Mouse (Mus musculus) brain, adult 10 weeks (tissue): ENCODE results near the gene Krt33a. TPM values are rescaled to one million over a fixed set of nuclear protein-coding genes. Genes with fewer than 3 reads are reported as not detected.

Experiments
- polyA plus RNA-seq: library from polyadenylated mRNA; stranded (reverse); fragments of 350-450 nt; fragmentation: Illumina TruSeq; extraction: RNeasy Lipid Tissue Mini Kit (QIAGEN cat#74804); gene quantifications from one replicate; pipeline ENCODE4 v1.2.3, GENCODE M21; 2015; ENCODE audit warnings: low read depth, low replicate concordance

The Krt33a gene
- polyA plus RNA-seq = not detected

GRCm38 (mm10) chr11:100016112-100016511 lies at the start of gene Krt33a:
TSS of gene Krt33a (minus strand) at chr11:100016212.

DNA sequence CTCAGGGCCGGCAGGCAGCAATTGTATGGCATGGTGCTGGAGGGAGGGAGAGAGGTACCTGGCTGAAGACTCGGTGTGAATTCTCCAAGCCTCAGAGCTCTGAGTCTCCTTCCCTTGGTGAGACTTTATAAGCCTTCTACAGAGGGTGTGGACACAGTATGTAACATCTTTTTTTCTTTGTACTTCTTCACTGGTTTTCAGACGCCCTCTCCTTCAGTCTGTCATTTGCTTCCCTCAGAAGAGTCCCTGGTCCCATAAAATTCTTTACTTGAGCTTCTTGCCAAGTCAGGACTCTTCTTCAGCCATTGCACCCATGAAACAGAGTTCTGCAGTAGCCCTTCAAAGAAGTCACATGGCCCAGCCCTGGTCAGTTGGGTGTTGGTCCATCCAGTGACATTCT lies 34.4 kb upstream of the Krt33a start, which contains the start of gene Krt31:
TSS of gene Krt31 (minus strand) at position 101 of the 400 bp plus-strand sequence.

DNA sequence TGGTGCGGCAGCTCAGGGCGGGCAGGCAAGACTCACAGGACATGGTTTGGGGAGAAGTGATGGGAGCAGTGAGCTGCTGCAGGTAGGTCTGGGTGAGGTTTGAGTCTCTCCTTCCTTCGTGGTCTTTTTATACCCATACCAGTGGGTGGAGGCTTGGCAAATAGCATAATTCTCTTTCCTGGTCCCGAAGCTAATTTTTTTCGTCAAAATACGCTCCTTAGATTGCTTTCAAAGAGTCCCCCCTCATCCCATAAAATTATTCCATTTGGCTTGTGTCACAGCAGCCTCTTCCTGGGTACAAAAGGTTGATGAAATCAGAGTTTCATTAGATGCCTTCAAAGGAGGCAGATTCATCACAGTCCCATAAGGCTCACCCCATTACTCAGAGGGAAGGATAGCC lies 25.4 kb upstream of the Krt33a start, which contains the start of gene Krt34:
TSS of gene Krt34 (minus strand) at position 101 of the 400 bp plus-strand sequence.

GRCm38 (mm10) chr11:100029768-100030167 lies 13.8 kb upstream of the Krt33a start, which contains the start of gene Krt33b:
TSS of gene Krt33b (minus strand) at chr11:100029868.

GRCm38 (mm10) chr11:99993620-99994383 lies 22.2 kb downstream of the Krt33a start, which contains the start of gene Krtap17-1:
TSS of gene Krtap17-1 (minus strand) at chr11:99993994.

GRCm38 (mm10) chr11:99986180-99986647 lies 29.8 kb downstream of the Krt33a start, which contains the start of gene Krtap16-1:
TSS of gene Krtap16-1 (minus strand) at chr11:99986597.

DNA sequence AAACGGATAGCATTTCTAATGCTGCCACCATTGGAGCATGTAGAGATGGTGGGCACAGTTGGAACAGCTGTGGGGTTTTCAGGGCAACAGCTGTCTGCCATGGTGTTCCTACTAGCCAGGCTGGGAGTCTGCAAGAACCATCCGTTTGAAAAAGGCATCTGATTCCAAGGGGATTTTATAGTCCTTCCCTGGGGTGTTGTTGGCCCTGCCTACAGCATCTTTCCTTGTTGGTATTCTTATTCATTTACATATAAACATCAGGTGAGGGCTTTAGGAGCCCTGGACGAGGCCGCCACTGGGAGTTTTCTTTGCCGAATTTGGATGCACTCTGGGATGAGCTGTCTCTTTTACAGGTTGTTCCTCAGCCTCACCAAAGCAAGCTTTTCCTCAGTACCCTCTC lies 37.1 kb downstream of the Krt33a start, which contains the start of gene Krtap29-1:
TSS of gene Krtap29-1 (minus strand) at position 101 of the 400 bp plus-strand sequence.

Other genes with a start within 250 kb of the Krt33a start
- not detected for gene Gm11595, start 243.3 kb downstream of the Krt33a start, polyA plus RNA-seq
- not detected for gene Krtap4-8, start 235.5 kb downstream of the Krt33a start, polyA plus RNA-seq
- gene Krtap4-9, start 231.0 kb downstream of the Krt33a start, polyA plus RNA-seq = not detected
- not detected for gene Gm11596, start 222.7 kb downstream of the Krt33a start, polyA plus RNA-seq
- not detected for gene Gm11569, start 217.3 kb downstream of the Krt33a start, polyA plus RNA-seq
- gene Gm11554, start 211.8 kb downstream of the Krt33a start, polyA plus RNA-seq = not detected
- gene Krtap4-13, start 206.3 kb downstream of the Krt33a start, polyA plus RNA-seq = not detected
- not detected for gene Gm11564, start 200.5 kb downstream of the Krt33a start, polyA plus RNA-seq
- not detected for gene 2300003K06Rik, start 178.1 kb downstream of the Krt33a start, polyA plus RNA-seq
- gene Krtap4-16, start 164.6 kb downstream of the Krt33a start, polyA plus RNA-seq = not detected
- gene Gm11568, start 158.3 kb downstream of the Krt33a start, polyA plus RNA-seq = not detected
- gene Gm11559, start 151.7 kb downstream of the Krt33a start, polyA plus RNA-seq = not detected
- gene Krtap9-1, start 142.8 kb downstream of the Krt33a start, polyA plus RNA-seq = not detected
- not detected for gene Gm11567, start 137.0 kb downstream of the Krt33a start, polyA plus RNA-seq
- gene Krtap31-1, start 108.3 kb downstream of the Krt33a start, polyA plus RNA-seq = not detected
- gene Gm11565, start 101.5 kb downstream of the Krt33a start, polyA plus RNA-seq = not detected
- gene Krtap31-2, start 79.9 kb downstream of the Krt33a start, polyA plus RNA-seq = not detected
- gene Krtap9-5, start 67.7 kb downstream of the Krt33a start, polyA plus RNA-seq = not detected
- gene Krtap29-1, start 37.2 kb downstream of the Krt33a start, polyA plus RNA-seq = not detected
- not detected for gene Krtap16-1, start 29.6 kb downstream of the Krt33a start, polyA plus RNA-seq
- not detected for gene Krtap17-1, start 22.2 kb downstream of the Krt33a start, polyA plus RNA-seq
- gene Krt33b, start 13.7 kb upstream of the Krt33a start, polyA plus RNA-seq = not detected
- gene Krt34, start 25.3 kb upstream of the Krt33a start, polyA plus RNA-seq = not detected
- gene Krt31, start 34.3 kb upstream of the Krt33a start, polyA plus RNA-seq = not detected
- not detected for gene Krt32, start 72.0 kb upstream of the Krt33a start, polyA plus RNA-seq
- not detected for gene Krt35, start 80.0 kb upstream of the Krt33a start, polyA plus RNA-seq
- gene Krt36, start 89.4 kb upstream of the Krt33a start, polyA plus RNA-seq = not detected
- gene Krt13, start 105.4 kb upstream of the Krt33a start, polyA plus RNA-seq = not detected
- 0.94 TPM for gene Krt15, start 119.7 kb upstream of the Krt33a start, polyA plus RNA-seq
- gene Krt19, start 132.5 kb upstream of the Krt33a start, polyA plus RNA-seq = not detected
- gene Krt9, start 177.0 kb upstream of the Krt33a start, polyA plus RNA-seq = 6.8 TPM
- not detected for gene Krt14, start 191.3 kb upstream of the Krt33a start, polyA plus RNA-seq
- not detected for gene Krt16, start 232.7 kb upstream of the Krt33a start, polyA plus RNA-seq
- gene Krt17, start 244.8 kb upstream of the Krt33a start, polyA plus RNA-seq = not detected